Mouse (Mus musculus) heart, postnatal 0 days (tissue): ENCODE results near the gene Psmc3ip. TPM values are rescaled to one million over a fixed set of nuclear protein-coding genes. Genes with fewer than 3 reads are reported as not detected.

ENCODE experiments used
- ATAC-seq: fragments of 200-750 bp; cut with Nextera tagmentation; 2 replicates; pipeline ENCODE4 v1.8.0; 2017; ENCODE audit warnings: low read depth, moderate number of reproducible peaks, moderate library complexity; ENCODE audit not compliant: insufficient read depth
- DNase-seq: peaks from one replicate; pipeline ENCODE4 v3.0.0-alpha.2; 2016; ENCODE audit warnings: low spot score
- H3K27ac ChIP-seq: fragments of 300-500 bp; sonication (generic); 2 replicates; pipeline ENCODE4 v1.5.1; 2014; ENCODE audit warnings: low read depth, mild to moderate bottlenecking
- H3K27me3 ChIP-seq: fragments of 300-500 bp; sonication (generic); 2 replicates; pipeline ENCODE4 v1.6.1; 2014; ENCODE audit warnings: low read length, mixed read lengths; ENCODE audit not compliant: control insufficient read depth, insufficient read depth
- H3K36me3 ChIP-seq: fragments of 300-500 bp; sonication (generic); replicated peaks from 2 replicates; pipeline ENCODE4 v1.6.1; 2014; ENCODE audit warnings: low read length, mixed read lengths; ENCODE audit not compliant: control insufficient read depth, insufficient read depth
- H3K4me1 ChIP-seq: fragments of 300-500 bp; sonication (generic); 2 replicates; pipeline ENCODE4 v1.6.1; 2014; ENCODE audit warnings: antibody characterized with exemption; ENCODE audit not compliant: control insufficient read depth, insufficient read depth
- H3K4me2 ChIP-seq: fragments of 300-500 bp; sonication (generic); 2 replicates; pipeline ENCODE4 v1.6.1; 2014; ENCODE audit warnings: low read depth, mild to moderate bottlenecking, low read length, moderate library complexity
- H3K4me3 ChIP-seq: fragments of 300-500 bp; sonication (generic); 2 replicates; pipeline ENCODE4 v1.5.1; 2014; ENCODE audit warnings: low read depth, low read length
- H3K9ac ChIP-seq: fragments of 300-500 bp; sonication (generic); replicated peaks from 2 replicates; pipeline ENCODE4 v1.6.1; 2014; ENCODE audit warnings: low read depth, low read length, mixed read lengths
- H3K9me3 ChIP-seq: fragments of 300-500 bp; sonication (generic); replicated peaks from 2 replicates; pipeline ENCODE4 v1.6.1; 2016; ENCODE audit warnings: low read length; ENCODE audit not compliant: control insufficient read depth
- CTCF ChIP-seq: IDR thresholded peaks from 2 replicates; pipeline ENCODE4 v1.5.1; 2016; ENCODE audit warnings: antibody characterized with exemption, control low read depth, low read depth
- EP300 ChIP-seq: IDR thresholded peaks from 2 replicates; pipeline ENCODE4 v1.6.1; 2016; ENCODE audit warnings: antibody characterized with exemption, low read depth
- WGBS: fragments of 180-500 bp; shearing (Covaris S2); extraction: QIAGEN DNeasy Blood & Tissue Kit; methylation state at CpG from one replicate; pipeline ENCODE4 v1.1.7; 2014; 5-methylcytosine and 5-hydroxymethylcytosine counted together
- polyA plus RNA-seq: library from polyadenylated mRNA; unstranded; fragments of >200 nt; fragmentation: Nextera tagmentation; extraction: Ambion mirVana; gene quantifications from 2 replicates; pipeline ENCODE4 v1.2.1, GENCODE M21; 2015
- total RNA-seq: library from RNA; depleted of rRNA; stranded (reverse); fragments of >200 nt; gene quantifications from 2 replicates; pipeline ENCODE4 v1.2.3, GENCODE M21; 2014; ENCODE audit warnings: low replicate concordance

Psmc3ip gene
- total and polyA plus RNA-seq, 2 experiments from 2014 or later = 1.2 to 10.3 TPM

- 26% methylated on average over 27 of the region's 27 CpGs for WGBS
- Histone ChIP-seq H3K4me1 (0 out of 2 replicates have a peak, but pooled peaks cover 4% of the 10 kb centered on the region), H3K9me3 (no peaks in the 10 kb centered on the region), H3K4me2 (peak overlapping the region; percentile 62), H3K9ac (no peak overlapping the region; the same call in 1 of the 2 replicates), H3K4me3 (peak overlapping the region; percentile 37), H3K27ac (peak overlapping the region; percentile 47), H3K36me3 (no peaks in the 10 kb centered on the region), H3K27me3 (no peaks in the 10 kb centered on the region)
- TF ChIP-seq CTCF = no peak
- TF ChIP-seq EP300 = no peak
- DNase-seq (peak; percentile 70), ATAC-seq (peak; percentile 52)
Observed at GRCm38 (mm10) chr11:101140164-101140819, 45.1 kb upstream of the Psmc3ip start.

- TF ChIP-seq CTCF (no peak), EP300 (no peak)
- WGBS = 38% methylated on average over 15 of the region's 15 CpGs
- no peak overlapping the region for H3K9ac ChIP-seq
- no peak for DNase-seq
- no peaks in the 10 kb centered on the region for H3K36me3 ChIP-seq
- H3K4me2 ChIP-seq = peak overlapping the region; percentile 34
- ATAC-seq = 0 out of 2 replicates have a peak, but pooled peaks have one; percentile 23
- H3K27me3 ChIP-seq = no peaks in the 10 kb centered on the region
- no peak overlapping the region for H3K4me3 ChIP-seq
- no peak overlapping the region for H3K27ac ChIP-seq
- 0 out of 2 replicates have a peak, but pooled peaks cover 6% of the 10 kb centered on the region for H3K4me1 ChIP-seq
- H3K9me3 ChIP-seq = no peaks in the 10 kb centered on the region
Observed at GRCm38 (mm10) chr11:101138536-101139181, 43.4 kb upstream of the Psmc3ip start.

- H3K4me3 ChIP-seq = no peak overlapping the region
- H3K4me1 ChIP-seq = 0 out of 2 replicates have a peak, but pooled peaks cover 6% of the 10 kb centered on the region
- DNase-seq = no peak
- H3K4me2 ChIP-seq = no peak overlapping the region
- no peaks in the 10 kb centered on the region for H3K27me3 ChIP-seq
- ATAC-seq = no peak
- 68% methylated on average over 7 of the region's 7 CpGs for WGBS
- TF ChIP-seq EP300 (no peak), CTCF (no peak)
- no peak overlapping the region for H3K9ac ChIP-seq
- H3K36me3 ChIP-seq = no peaks in the 10 kb centered on the region
- no peaks in the 10 kb centered on the region for H3K9me3 ChIP-seq
- no peak overlapping the region for H3K27ac ChIP-seq
Observed at GRCm38 (mm10) chr11:101137000-101137399, 41.8 kb upstream of the Psmc3ip start.

DNA sequence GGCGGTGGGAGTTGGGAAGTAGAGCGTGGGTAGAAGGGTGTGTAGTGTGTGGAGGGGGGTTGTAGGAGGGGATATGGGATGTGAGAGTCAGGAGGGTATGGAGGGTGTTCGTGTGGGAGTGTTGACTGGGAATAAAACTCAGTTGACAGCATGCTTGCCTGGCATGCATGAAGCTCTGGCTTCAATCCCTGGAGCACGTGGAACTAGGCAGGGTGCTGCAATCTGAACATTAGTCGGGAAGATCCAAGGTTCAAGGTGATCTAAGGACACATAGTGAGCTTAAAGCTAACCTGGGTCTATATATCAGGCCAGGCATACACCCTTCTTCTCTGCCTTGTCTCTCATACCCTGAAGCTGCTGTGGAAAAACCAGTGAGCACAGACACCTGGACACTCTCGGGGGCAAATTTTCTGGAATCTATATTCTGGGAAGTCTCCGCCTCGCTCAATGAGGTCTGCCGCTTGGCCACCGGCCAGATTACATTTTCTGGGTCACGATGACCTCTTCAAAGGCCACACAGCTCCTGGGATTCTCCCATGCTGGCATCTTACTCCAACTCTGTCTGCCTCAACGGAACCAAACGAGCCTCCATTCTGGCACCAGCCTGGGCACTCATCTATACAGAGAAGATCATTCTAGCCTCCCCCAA, 39.1 kb upstream of the Psmc3ip start:
- Histone ChIP-seq H3K9ac (no peak overlapping the region), H3K4me2 (no peak overlapping the region), H3K9me3 (no peaks in the 10 kb centered on the region), H3K36me3 (no peaks in the 10 kb centered on the region), H3K4me3 (no peak overlapping the region), H3K27ac (no peak overlapping the region), H3K4me1 (peaks cover 14% of the 10 kb centered on the region; the same call in 1 of the 2 replicates), H3K27me3 (no peaks in the 10 kb centered on the region)
- no peak for DNase-seq
- TF ChIP-seq CTCF (no peak), EP300 (no peak)
- no peak for ATAC-seq
- 47% methylated on average over 13 of the region's 13 CpGs for WGBS

- no peaks in the 10 kb centered on the region for H3K27me3 ChIP-seq
- H3K4me2 ChIP-seq = no peak overlapping the region
- no peak overlapping the region for H3K27ac ChIP-seq
- no peak for DNase-seq
- H3K4me3 ChIP-seq = no peak overlapping the region
- 59% methylated on average over 12 of the region's 12 CpGs for WGBS
- H3K9ac ChIP-seq = no peak overlapping the region
- peaks cover 14% of the 10 kb centered on the region; the same call in 1 of the 2 replicates for H3K4me1 ChIP-seq
- TF ChIP-seq EP300 (no peak), CTCF (no peak)
- H3K9me3 ChIP-seq = no peaks in the 10 kb centered on the region
- ATAC-seq = no peak
- no peaks in the 10 kb centered on the region for H3K36me3 ChIP-seq
Observed at GRCm38 (mm10) chr11:101133037-101133436, 37.8 kb upstream of the Psmc3ip start.
